Mouse (Mus musculus): Measurements from ENCODE around the gene Gtf2ird2.

DNA sequence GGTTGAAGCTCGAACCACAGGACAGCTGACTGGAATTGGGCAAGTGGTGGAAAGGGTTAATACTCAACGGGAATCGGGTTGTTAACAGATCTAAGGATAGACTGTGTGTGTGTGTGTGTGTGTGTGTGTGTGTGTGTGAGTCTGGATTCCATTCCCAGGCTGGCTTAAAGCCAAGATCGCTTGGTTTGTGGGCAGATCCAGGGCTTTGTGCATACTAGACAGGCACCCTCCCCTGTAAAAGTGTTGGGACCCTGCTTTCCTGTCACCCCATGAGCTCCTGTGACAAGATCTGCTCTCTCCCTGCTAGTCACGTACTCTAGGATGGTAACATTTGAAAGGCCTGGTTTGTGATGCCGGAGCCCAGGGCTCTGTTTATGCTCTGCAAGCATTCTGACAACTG lies 51.3 kb downstream of the Gtf2ird2 start:
- TF ChIP-seq TBP (IDR thresholded peaks at IDR 0.05; ENCODE audit: low read depth, low read length) = no peak
- no peak for TF ChIP-seq MAFK (IDR thresholded peaks at IDR 0.05; ENCODE audit: borderline replicate concordance, low read depth, low read length)
- TF ChIP-seq POLR2A (IDR thresholded peaks at IDR 0.05; ENCODE audit: control insufficient read depth in 1 of 2, insufficient read depth in 1 of 2, low read depth in 1 of 2, low read length in 2 of 2, poor library complexity in 1 of 2) = no peak
- no peak for TF ChIP-seq SMC3 (IDR thresholded peaks at IDR 0.05; ENCODE audit: low read depth, low read length)
- no peak for TF ChIP-seq USF1 (IDR thresholded peaks at IDR 0.05; ENCODE audit: low read depth, low read length)
- TF ChIP-seq ETS1 (IDR thresholded peaks at IDR 0.05; ENCODE audit: low read depth, low read length) = no peak

All from MEL (cell line).